9 mouse cellular contexts compared by ENCODE assay signal in the genomic region with DNA sequence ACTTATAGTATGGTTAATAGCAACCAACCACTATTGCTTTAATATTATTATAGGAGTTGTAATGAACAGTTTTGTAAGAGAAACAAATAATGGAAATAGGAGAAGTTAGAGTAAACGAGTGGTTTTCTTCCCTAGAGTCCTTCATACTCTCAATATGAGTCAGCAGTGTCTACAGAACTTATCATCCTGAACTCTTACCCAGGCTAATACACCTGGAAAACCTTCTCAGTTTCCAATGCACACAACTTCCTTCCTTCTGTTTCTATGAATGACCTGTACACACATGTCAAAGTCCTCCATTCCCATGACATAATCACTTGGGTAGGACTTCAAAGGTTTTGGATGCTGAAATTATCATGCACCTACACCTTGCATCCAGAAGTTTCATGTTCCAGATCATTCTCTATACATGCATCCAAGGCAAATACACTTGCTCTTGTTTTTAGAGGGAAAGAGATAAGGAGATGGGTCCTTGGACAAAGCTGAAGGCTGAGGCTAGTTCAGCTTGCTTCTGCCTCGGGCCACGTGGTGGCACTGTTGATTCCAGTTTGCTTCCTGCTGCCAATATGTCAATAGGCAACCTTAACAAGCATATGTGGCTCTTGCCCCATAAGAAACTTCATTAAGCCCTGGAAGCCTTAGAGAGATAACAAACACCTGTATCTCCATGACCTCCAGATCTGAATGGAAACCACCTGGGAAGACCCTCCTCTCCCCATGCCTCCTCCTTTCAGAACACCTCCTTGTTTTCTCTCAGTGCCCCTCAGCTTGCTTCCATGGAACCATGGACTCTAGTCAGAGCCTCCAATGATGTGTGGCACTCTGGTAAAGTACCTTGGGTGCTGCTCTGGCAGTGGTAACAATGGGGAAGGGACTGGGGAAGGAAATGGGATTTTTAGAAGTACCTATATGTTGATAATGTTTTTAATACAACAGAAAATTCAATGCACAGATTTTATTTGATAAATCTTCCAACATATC.
DNase-seq lines count a peak whose midpoint lies in the region; ATAC-seq and TF ChIP-seq lines count a peak whose summit lies in the region.
"Had no signal": no experiment of that assay in that cellular context is flagged by ENCODE, and none has a peak within 500 bp of the region (broad histone marks: within the 10 kb centered on the region; RNA-seq: fewer than 3 reads in every experiment).

No protein-coding gene starts in this region.

- peak; percentile 70 for TF ChIP-seq CTCF in liver, postnatal 0 days (IDR thresholded peaks at IDR 0.05; ENCODE audit: low read depth)

- H3K9me3 ChIP-seq in kidney, embryonic 16.5 days (ENCODE audit: low read length) = no peaks in the 10 kb centered on the region
- no peaks in the 10 kb centered on the region for H3K9me3 ChIP-seq in liver, postnatal 0 days (ENCODE audit: low read length)
- H3K9me3 ChIP-seq: heart, embryonic 15.5 days had no signal

- ATAC-seq in kidney, embryonic 16.5 days (ENCODE audit: low FRiP score, low TSS enrichment) = peak; percentile 51; the same call in 1 of the 2 replicates
- ATAC-seq in liver, postnatal 0 days = no peak

- TF ChIP-seq EP300 in liver, postnatal 0 days (IDR thresholded peaks at IDR 0.05; ENCODE audit: low read depth) = no peak

- DNase-seq in CD4-positive helper T cell, adult 2 months (ENCODE audit: low read depth, low spot score) = peak; percentile 65
- DNase-seq in T-cell, adult 2 months (ENCODE audit: low spot score) = peak; percentile 68
- DNase-seq in cerebellum, postnatal 36 days = peak; percentile 68 to 69
- peak; percentile 52 for DNase-seq in gastrocnemius, postnatal 10 days
- peak; percentile 45 for DNase-seq in liver, postnatal 0 days
- peak; percentile 27 for DNase-seq in ovary, postnatal 14 days (ENCODE audit: low spot score)
- DNase-seq in thymus, postnatal 4 days = peak; percentile 82

- no peak overlapping the region for H3K4me2 ChIP-seq in kidney, embryonic 16.5 days (replicated peaks; ENCODE audit: low read depth, low read length)
- H3K4me2 ChIP-seq in liver, postnatal 0 days (ENCODE audit: low read depth, low read length) = no peak overlapping the region
- H3K4me2 ChIP-seq: heart, embryonic 15.5 days had no signal

- no peaks in the 10 kb centered on the region for H3K36me3 ChIP-seq in kidney, embryonic 16.5 days (ENCODE audit: insufficient read depth, low read length)
- no peaks in the 10 kb centered on the region for H3K36me3 ChIP-seq in liver, postnatal 0 days (replicated peaks; ENCODE audit: insufficient read depth, low read length)
- H3K36me3 ChIP-seq: heart, embryonic 15.5 days had no signal

- H3K27ac ChIP-seq in kidney, embryonic 16.5 days (ENCODE audit: low read length) = no peak overlapping the region
- no peak overlapping the region for H3K27ac ChIP-seq in liver, postnatal 0 days (ENCODE audit: low read depth)
- H3K27ac ChIP-seq: heart, embryonic 15.5 days had no signal

- H3K4me1 ChIP-seq in kidney, embryonic 16.5 days (ENCODE audit: insufficient read depth, low read length) = peaks cover 2% of the 10 kb centered on the region
- no peaks in the 10 kb centered on the region for H3K4me1 ChIP-seq in liver, postnatal 0 days (ENCODE audit: insufficient read depth)
- H3K4me1 ChIP-seq: heart, embryonic 15.5 days had no signal

- 27% methylated on average over 3 of the region's 3 CpGs for WGBS in kidney, embryonic 16.5 days
- WGBS in liver, postnatal 0 days (ENCODE audit: insufficient replicate concordance) = 16% methylated on average over 3 of the region's 3 CpGs

- no peaks in the 10 kb centered on the region for H3K27me3 ChIP-seq in kidney, embryonic 16.5 days (ENCODE audit: insufficient read depth, low read length)
- H3K27me3 ChIP-seq in liver, postnatal 0 days (ENCODE audit: insufficient read depth, low read length) = no peaks in the 10 kb centered on the region
- H3K27me3 ChIP-seq: heart, embryonic 15.5 days had no signal

- no peak overlapping the region for H3K4me3 ChIP-seq in kidney, embryonic 16.5 days (ENCODE audit: low read length)
- H3K4me3 ChIP-seq in liver, postnatal 0 days (ENCODE audit: low read depth, low read length) = no peak overlapping the region
- H3K4me3 ChIP-seq: heart, embryonic 15.5 days had no signal

- no peak overlapping the region for H3K9ac ChIP-seq in kidney, embryonic 16.5 days (replicated peaks; ENCODE audit: low read length)
- H3K9ac ChIP-seq in liver, postnatal 0 days (replicated peaks) = no peak overlapping the region
- H3K9ac ChIP-seq: heart, embryonic 15.5 days had no signal

Comparison
In these comparisons a context has a peak if more than half of its experiments do, and no peak if none do; other contexts are left out.
1. DNase-seq: peak in every context shown above with its lines; median percentile 82 in thymus, postnatal 4 days; 68 in cerebellum, postnatal 36 days; 68 in T-cell, adult 2 months; 65 in CD4-positive helper T cell, adult 2 months; 52 in gastrocnemius, postnatal 10 days; 45 in liver, postnatal 0 days; 27 in ovary, postnatal 14 days.